Mouse (Mus musculus): ENCODE measurements at regions not wholly inside any gene's neighbourhood (a gene's known extent, or its start where the extent isn't known, plus 50 kb on each side); places are given as distances from the start of the nearest gene placed in this dataset.

DNA sequence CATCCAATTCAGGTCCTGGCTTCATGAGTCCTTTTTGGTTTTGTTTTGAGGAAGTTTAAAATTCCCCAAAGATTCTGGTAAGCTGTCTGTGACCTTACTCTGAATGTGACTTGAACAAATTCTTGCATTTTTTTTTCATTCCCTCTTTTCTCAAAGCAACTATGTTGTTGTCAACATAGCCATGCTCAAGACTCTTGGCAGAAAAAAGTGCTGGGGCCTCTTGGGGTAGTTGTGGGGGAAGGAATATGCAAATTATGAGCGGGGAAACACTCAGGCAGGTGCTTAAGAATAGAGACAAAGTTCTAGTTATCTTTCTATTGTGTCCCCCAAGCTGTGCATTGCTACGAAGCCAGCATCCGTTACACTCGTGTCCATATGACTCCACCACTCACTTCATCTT is 99.2 kb downstream of the Hs3st3b1 start:
- H3K4me3 ChIP-seq (ENCODE audit: insufficient read depth in 1 of 2, low read depth in 1 of 2, low read length in 2 of 2, poor library complexity in 1 of 2, severe bottlenecking in 1 of 2): no peak overlapping the region
- H3K9me3 ChIP-seq (ENCODE audit: control insufficient read depth, insufficient read depth, low read depth, low read length): no peaks in the 10 kb centered on the region
- DNase-seq (ENCODE audit: low read depth, low spot score): no peak
- H3K36me3 ChIP-seq (ENCODE audit: control insufficient read depth, insufficient read depth, low read length, poor library complexity, severe bottlenecking): no peaks in the 10 kb centered on the region
- H3K4me1 ChIP-seq (ENCODE audit: control insufficient read depth in 2 of 2, insufficient read depth in 2 of 2, low read length in 2 of 2, poor library complexity in 1 of 2): no peaks in the 10 kb centered on the region
- H3K9ac ChIP-seq (ENCODE audit: insufficient read depth, low read depth, low read length, poor library complexity, severe bottlenecking): no peak overlapping the region
- TF ChIP-seq MAFK (IDR thresholded peaks at IDR 0.05; ENCODE audit: insufficient read depth, low read depth, low read length) (no peak), ZC3H11A (IDR thresholded peaks at IDR 0.05; ENCODE audit: borderline replicate concordance, low read depth, low read length) (no peak), CHD2 (IDR thresholded peaks at IDR 0.05; ENCODE audit: low read depth, low read length) (no peak), ZNF384 (IDR thresholded peaks at IDR 0.05; ENCODE audit: low read depth, low read length) (no peak), HCFC1 (IDR thresholded peaks at IDR 0.05; ENCODE audit: borderline replicate concordance, insufficient read depth, low read length) (no peak)
- no peak overlapping the region for H3K27ac ChIP-seq (ENCODE audit: insufficient read depth, low read depth, low read length, poor library complexity, severe bottlenecking)
- in situ Hi-C loops (cut with MboI; ENCODE audit: low sequenced_read_pairs in 2 of 2, unreplicated experiment in 2 of 2): no loop called here

DNA sequence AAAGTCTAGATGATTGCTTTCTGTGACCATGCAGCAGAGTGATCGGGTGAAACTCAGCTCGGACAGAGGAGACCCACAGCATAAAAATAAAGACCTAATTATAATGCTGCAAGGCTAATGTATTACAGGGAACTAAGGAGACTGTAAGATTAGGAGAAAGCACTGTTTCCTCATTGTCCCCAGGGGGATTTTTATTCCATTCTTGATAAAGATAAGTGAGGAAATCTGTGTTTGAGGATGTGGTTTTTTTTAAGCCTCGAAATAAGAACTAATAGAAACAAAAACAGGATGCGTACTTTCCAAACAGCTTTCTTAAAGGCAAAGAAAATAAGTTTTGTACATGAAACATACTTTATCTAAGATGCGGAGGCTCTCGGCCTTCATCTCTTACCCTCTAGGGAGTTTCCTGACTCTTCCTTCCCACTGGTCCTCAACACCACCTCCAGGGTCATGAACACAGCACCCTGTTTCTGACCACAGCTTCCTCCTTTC is 94.8 kb downstream of the Hs3st3b1 start:
- no peak for DNase-seq (ENCODE audit: low read depth, low spot score)

DNA sequence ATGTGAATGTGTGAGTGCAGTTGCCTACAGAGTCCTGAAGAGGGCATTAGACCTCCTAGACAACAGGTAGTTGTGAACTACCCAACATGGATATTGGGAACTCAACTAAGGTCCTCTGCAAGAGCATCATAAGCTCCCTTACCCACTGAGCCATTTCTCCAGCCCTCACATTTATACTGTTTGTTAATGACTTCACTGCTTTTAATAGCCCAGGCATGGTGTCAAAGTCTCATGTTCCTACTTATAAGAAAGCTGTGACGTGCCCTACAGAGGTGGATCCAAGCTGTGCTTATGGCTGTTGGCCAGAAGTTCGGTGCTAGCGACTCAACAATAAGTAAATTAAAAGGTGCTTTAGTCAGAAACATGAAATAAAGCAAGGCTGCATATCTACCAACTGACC is 88.6 kb downstream of the Hs3st3b1 start:
- H3K4me1 ChIP-seq (ENCODE audit: control insufficient read depth in 2 of 2, insufficient read depth in 2 of 2, low read length in 2 of 2, poor library complexity in 1 of 2): no peaks in the 10 kb centered on the region
- in situ Hi-C loops (cut with MboI; ENCODE audit: low sequenced_read_pairs in 2 of 2, unreplicated experiment in 2 of 2): no loop called here
- no peak for DNase-seq (ENCODE audit: low read depth, low spot score)
- no peak overlapping the region for H3K27ac ChIP-seq (ENCODE audit: insufficient read depth, low read depth, low read length, poor library complexity, severe bottlenecking)
- no peak overlapping the region for H3K9ac ChIP-seq (ENCODE audit: insufficient read depth, low read depth, low read length, poor library complexity, severe bottlenecking)
- no peaks in the 10 kb centered on the region for H3K36me3 ChIP-seq (ENCODE audit: control insufficient read depth, insufficient read depth, low read length, poor library complexity, severe bottlenecking)
- no peaks in the 10 kb centered on the region for H3K9me3 ChIP-seq (ENCODE audit: control insufficient read depth, insufficient read depth, low read depth, low read length)
- H3K4me3 ChIP-seq (ENCODE audit: insufficient read depth in 1 of 2, low read depth in 1 of 2, low read length in 2 of 2, poor library complexity in 1 of 2, severe bottlenecking in 1 of 2): no peak overlapping the region
- no peak for TF ChIP-seq HCFC1 (IDR thresholded peaks at IDR 0.05; ENCODE audit: borderline replicate concordance, insufficient read depth, low read length)

More for the DNA sequence above, 94.8 kb downstream of the Hs3st3b1 start:
- Histone ChIP-seq H3K9me3 (ENCODE audit: control insufficient read depth, insufficient read depth, low read depth, low read length) (no peaks in the 10 kb centered on the region), H3K36me3 (ENCODE audit: control insufficient read depth, insufficient read depth, low read length, poor library complexity, severe bottlenecking) (no peaks in the 10 kb centered on the region), H3K4me1 (ENCODE audit: control insufficient read depth in 2 of 2, insufficient read depth in 2 of 2, low read length in 2 of 2, poor library complexity in 1 of 2) (no peaks in the 10 kb centered on the region), H3K27ac (ENCODE audit: insufficient read depth, low read depth, low read length, poor library complexity, severe bottlenecking) (no peak overlapping the region), H3K9ac (ENCODE audit: insufficient read depth, low read depth, low read length, poor library complexity, severe bottlenecking) (no peak overlapping the region), H3K4me3 (ENCODE audit: insufficient read depth in 1 of 2, low read depth in 1 of 2, low read length in 2 of 2, poor library complexity in 1 of 2, severe bottlenecking in 1 of 2) (no peak overlapping the region)
- in situ Hi-C loops (cut with MboI; ENCODE audit: low sequenced_read_pairs in 2 of 2, unreplicated experiment in 2 of 2): no loop called here
- TF ChIP-seq MAFK (IDR thresholded peaks at IDR 0.05; ENCODE audit: insufficient read depth, low read depth, low read length): no peak

DNA sequence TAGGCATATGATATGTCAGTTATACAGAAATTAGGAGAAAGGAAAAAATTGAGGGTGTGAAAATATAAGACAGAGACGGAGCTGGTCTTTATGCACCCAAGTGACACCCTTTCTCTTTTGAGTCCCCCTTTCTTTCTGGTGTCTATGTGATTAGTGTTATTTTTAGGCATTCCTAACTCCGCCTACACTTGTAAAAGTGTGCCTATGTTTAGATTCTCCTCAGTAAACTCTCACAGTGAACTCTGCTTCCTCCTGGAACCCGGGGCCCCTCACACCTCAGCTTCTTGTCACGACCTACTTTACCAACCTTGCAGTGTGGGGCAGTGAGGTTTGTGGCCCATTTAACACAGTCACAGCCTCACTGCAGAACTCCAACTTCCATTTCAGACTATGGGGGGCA is 88.0 kb downstream of the Hs3st3b1 start:
- H3K9me3 ChIP-seq (ENCODE audit: control insufficient read depth, insufficient read depth, low read depth, low read length): no peaks in the 10 kb centered on the region
- no peak for DNase-seq (ENCODE audit: low read depth, low spot score)
- TF ChIP-seq ZC3H11A (IDR thresholded peaks at IDR 0.05; ENCODE audit: borderline replicate concordance, low read depth, low read length) (no peak), HCFC1 (IDR thresholded peaks at IDR 0.05; ENCODE audit: borderline replicate concordance, insufficient read depth, low read length) (no peak)
- no peak overlapping the region for H3K9ac ChIP-seq (ENCODE audit: insufficient read depth, low read depth, low read length, poor library complexity, severe bottlenecking)
- H3K36me3 ChIP-seq (ENCODE audit: control insufficient read depth, insufficient read depth, low read length, poor library complexity, severe bottlenecking): no peaks in the 10 kb centered on the region
- no peak overlapping the region for H3K27ac ChIP-seq (ENCODE audit: insufficient read depth, low read depth, low read length, poor library complexity, severe bottlenecking)
- no peaks in the 10 kb centered on the region for H3K4me1 ChIP-seq (ENCODE audit: control insufficient read depth in 2 of 2, insufficient read depth in 2 of 2, low read length in 2 of 2, poor library complexity in 1 of 2)
- H3K4me3 ChIP-seq (ENCODE audit: insufficient read depth in 1 of 2, low read depth in 1 of 2, low read length in 2 of 2, poor library complexity in 1 of 2, severe bottlenecking in 1 of 2): no peak overlapping the region
- in situ Hi-C loops (cut with MboI; ENCODE audit: low sequenced_read_pairs in 2 of 2, unreplicated experiment in 2 of 2): no loop called here

DNA sequence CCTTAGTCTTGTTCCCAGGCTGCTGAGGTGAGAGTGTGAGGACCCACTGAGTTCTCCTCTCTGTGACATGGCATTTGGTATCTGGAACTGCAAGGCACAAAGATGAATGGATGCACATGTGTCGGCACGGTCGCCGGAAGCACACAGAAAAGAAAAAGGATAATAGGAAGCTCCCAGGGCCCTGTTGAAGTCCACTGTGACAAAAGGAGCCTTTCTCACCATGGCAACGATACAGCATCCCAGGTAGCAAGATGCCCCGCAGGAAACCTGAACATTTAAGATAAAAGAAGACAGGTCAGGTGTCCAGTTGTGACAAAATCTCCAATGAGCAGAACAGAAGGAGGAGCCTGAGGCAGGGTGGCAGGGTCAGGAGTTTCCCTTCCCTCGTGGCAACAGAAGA is 87.5 kb downstream of the Hs3st3b1 start:
- no peak overlapping the region for H3K4me3 ChIP-seq (ENCODE audit: insufficient read depth in 1 of 2, low read depth in 1 of 2, low read length in 2 of 2, poor library complexity in 1 of 2, severe bottlenecking in 1 of 2)

More for the DNA sequence above, 87.5 kb downstream of the Hs3st3b1 start:
- Histone ChIP-seq H3K9me3 (ENCODE audit: control insufficient read depth, insufficient read depth, low read depth, low read length) (no peaks in the 10 kb centered on the region), H3K27ac (ENCODE audit: insufficient read depth, low read depth, low read length, poor library complexity, severe bottlenecking) (no peak overlapping the region), H3K9ac (ENCODE audit: insufficient read depth, low read depth, low read length, poor library complexity, severe bottlenecking) (no peak overlapping the region), H3K4me1 (ENCODE audit: control insufficient read depth in 2 of 2, insufficient read depth in 2 of 2, low read length in 2 of 2, poor library complexity in 1 of 2) (no peaks in the 10 kb centered on the region), H3K36me3 (ENCODE audit: control insufficient read depth, insufficient read depth, low read length, poor library complexity, severe bottlenecking) (no peaks in the 10 kb centered on the region)
- in situ Hi-C loops (cut with MboI; ENCODE audit: low sequenced_read_pairs in 2 of 2, unreplicated experiment in 2 of 2): no loop called here
- no peak for DNase-seq (ENCODE audit: low read depth, low spot score)
- TF ChIP-seq ZC3H11A (IDR thresholded peaks at IDR 0.05; ENCODE audit: borderline replicate concordance, low read depth, low read length) (no peak), MAFK (IDR thresholded peaks at IDR 0.05; ENCODE audit: insufficient read depth, low read depth, low read length) (no peak), ZNF384 (IDR thresholded peaks at IDR 0.05; ENCODE audit: low read depth, low read length) (no peak), CHD2 (IDR thresholded peaks at IDR 0.05; ENCODE audit: low read depth, low read length) (no peak), HCFC1 (IDR thresholded peaks at IDR 0.05; ENCODE audit: borderline replicate concordance, insufficient read depth, low read length) (no peak)

Data from ES-E14 (cell line).